ENCODE assay signal across 22 mouse cellular contexts in genomic region chr5:27083762-27084161, GRCm38 (mm10).
DNase-seq lines count a peak whose midpoint lies in the region; ATAC-seq and TF ChIP-seq lines count a peak whose summit lies in the region.
"Had no signal": no experiment of that assay in that cellular context is flagged by ENCODE, and none has a peak within 500 bp of the region (broad histone marks: within the 10 kb centered on the region; RNA-seq: fewer than 3 reads in every experiment).

No protein-coding gene starts in this region.

- H3K27ac ChIP-seq in forebrain, postnatal 0 days (ENCODE audit: low read depth, low read length) = no peak overlapping the region
- no peak overlapping the region for H3K27ac ChIP-seq in forebrain, embryonic 16.5 days (ENCODE audit: low read length)

- no peak overlapping the region for H3K4me2 ChIP-seq in forebrain, postnatal 0 days (ENCODE audit: low read depth)
- no peak overlapping the region for H3K4me2 ChIP-seq in forebrain, embryonic 16.5 days (ENCODE audit: low read length)

- no peaks in the 10 kb centered on the region for H3K27me3 ChIP-seq in forebrain, postnatal 0 days (ENCODE audit: insufficient read depth, low read length)
- H3K27me3 ChIP-seq in forebrain, embryonic 16.5 days (replicated peaks; ENCODE audit: control insufficient read depth, insufficient read depth, low read length) = no peaks in the 10 kb centered on the region
- H3K27me3 ChIP-seq: CH12.LX, Patski had no signal

- 0 out of 2 replicates have a peak, but pooled peaks have one; percentile 19 for ATAC-seq in forebrain, postnatal 0 days
- no peak for ATAC-seq in forebrain, embryonic 16.5 days
- ATAC-seq in frontal cortex, adult (ENCODE audit: low TSS enrichment) = peak; percentile 83
- ATAC-seq: activated CD4-positive, CD25-positive, alpha-beta regulatory T cell, adult 4 months; CD4-positive, CD25-positive, alpha-beta regulatory T cell, adult 4 months; Patski had no signal

- no peak overlapping the region for H3K9ac ChIP-seq in forebrain, postnatal 0 days
- H3K9ac ChIP-seq in forebrain, embryonic 16.5 days (replicated peaks; ENCODE audit: low read depth, low read length) = no peak overlapping the region

- WGBS in forebrain, postnatal 0 days = 68% methylated on average over 4 of the region's 4 CpGs
- 70% methylated on average over 4 of the region's 4 CpGs for WGBS in forebrain, embryonic 16.5 days

- no peaks in the 10 kb centered on the region for H3K9me3 ChIP-seq in forebrain, postnatal 0 days (ENCODE audit: low read length)
- H3K9me3 ChIP-seq in forebrain, embryonic 16.5 days (ENCODE audit: control insufficient read depth, low read length) = no peaks in the 10 kb centered on the region
- H3K9me3 ChIP-seq: G1E had no signal

- H3K4me1 ChIP-seq in forebrain, postnatal 0 days (ENCODE audit: insufficient read depth) = no peaks in the 10 kb centered on the region
- H3K4me1 ChIP-seq in forebrain, embryonic 16.5 days (replicated peaks; ENCODE audit: control insufficient read depth, insufficient read depth, low read length) = peaks cover 10% of the 10 kb centered on the region; the same call in 1 of the 2 replicates

- H3K36me3 ChIP-seq in forebrain, postnatal 0 days (ENCODE audit: insufficient read depth) = no peaks in the 10 kb centered on the region
- H3K36me3 ChIP-seq in forebrain, embryonic 16.5 days (ENCODE audit: control insufficient read depth, insufficient read depth) = no peaks in the 10 kb centered on the region
- H3K36me3 ChIP-seq: G1E had no signal

- H3K4me3 ChIP-seq in forebrain, postnatal 0 days (ENCODE audit: low read depth, low read length) = no peak overlapping the region
- no peak overlapping the region for H3K4me3 ChIP-seq in forebrain, embryonic 16.5 days (replicated peaks; ENCODE audit: low read length)

- no peak for DNase-seq in forebrain, postnatal 0 days
- DNase-seq in frontal cortex, postnatal 14 days (ENCODE audit: low spot score in 2 of 2) = no peak
- DNase-seq in brain, adult 2 months (ENCODE audit: low read depth, low spot score) = peak; percentile 57
- no peak for DNase-seq in left cerebral cortex, adult 9 months (ENCODE audit: low spot score in 2 of 2)
- DNase-seq: adrenal gland, adult 2 months; adrenal gland, adult 8-10 months; adrenal gland, postnatal 10 days; adrenal gland, postnatal 14 days; adrenal gland, postnatal 25 days; adrenal gland, postnatal 36 days; B cell, adult 2 months; cerebellum, adult 11 months; cerebellum, adult 11-12 months; cerebellum, adult 18-20 months; cerebellum, adult 2 months had no signal

- TF ChIP-seq CTCF in forebrain, postnatal 0 days (IDR thresholded peaks at IDR 0.05; ENCODE audit: low read depth) = no peak
